Mouse (Mus musculus) embryonic fibroblast, embryonic 13.5 days (primary cell): ENCODE measurements around the gene 4930502E18Rik. TPM values are rescaled to one million over a fixed set of nuclear protein-coding genes. Genes with fewer than 3 reads are reported as not detected.
"Not testable (repeated sequence)": the region's sequence is repeated elsewhere in the genome, so short reads cannot be mapped to it uniquely, and the experiment has no call there.

Experiments used
- H3K27ac ChIP-seq: 2 replicates; pipeline ENCODE4 v1.5.1; 2012; ENCODE audit warnings: low read length, control low read depth, inconsistent platforms; ENCODE audit not compliant: insufficient read depth
- H3K4me1 ChIP-seq: 2 replicates; pipeline ENCODE4 v1.6.1; 2011; ENCODE audit warnings: low read length; ENCODE audit not compliant: control insufficient read depth, insufficient read depth
- H3K4me3 ChIP-seq: 2 replicates; pipeline ENCODE4 v1.5.1; 2011; ENCODE audit warnings: mild to moderate bottlenecking, control low read depth, low read length; ENCODE audit not compliant: insufficient read depth
- CTCF ChIP-seq: IDR thresholded peaks from 2 replicates; pipeline ENCODE4 v1.5.1; 2011; ENCODE audit warnings: mild to moderate bottlenecking, control low read depth, low read length, moderate library complexity, borderline replicate concordance; ENCODE audit not compliant: insufficient read depth
- POLR2A ChIP-seq: IDR thresholded peaks from 2 replicates; pipeline ENCODE4 v1.6.1; 2011; ENCODE audit warnings: low read depth, mild to moderate bottlenecking, control low read depth, low read length, moderate library complexity
- polyA plus RNA-seq: library from polyadenylated mRNA; stranded (reverse); fragments of >200 nt; gene quantifications from 2 replicates; pipeline ENCODE4 v1.2.4, GENCODE M21; 2011; ENCODE audit warnings: low read depth; ENCODE audit not compliant: missing spikeins, insufficient read length

Gene 4930502E18Rik
- polyA plus RNA-seq = not detected in 2 replicates

DNA sequence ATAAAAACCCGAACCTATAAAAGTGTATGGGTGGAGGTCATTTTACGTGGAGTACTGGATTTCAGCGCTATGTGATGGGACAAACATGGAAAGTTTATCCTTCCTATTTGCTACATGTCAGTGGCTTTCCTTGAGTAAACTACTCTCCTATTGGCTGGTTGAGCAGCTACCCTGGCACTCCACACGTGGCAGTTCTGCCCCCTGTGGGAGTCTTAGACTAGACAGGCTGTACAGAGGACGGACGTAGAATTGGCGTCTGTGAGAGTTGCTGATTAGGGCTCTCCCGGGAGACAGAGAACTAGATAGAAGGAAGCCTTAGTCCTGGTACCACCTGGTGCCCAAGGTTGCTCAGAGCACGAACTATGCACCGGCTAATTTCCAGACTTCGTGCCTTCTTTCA lies at the start of gene 4930502E18Rik:
4930502E18Rik (plus strand) TSS at position 231 of the 400 bp plus-strand sequence.
- no peak within 1 kb of the TSS for H3K4me3 ChIP-seq
- no peak for TF ChIP-seq POLR2A
- no peak for TF ChIP-seq CTCF
- H3K4me1 ChIP-seq = no peaks in the 10 kb centered on the region
- no peak within 1 kb of the TSS for H3K27ac ChIP-seq

DNA sequence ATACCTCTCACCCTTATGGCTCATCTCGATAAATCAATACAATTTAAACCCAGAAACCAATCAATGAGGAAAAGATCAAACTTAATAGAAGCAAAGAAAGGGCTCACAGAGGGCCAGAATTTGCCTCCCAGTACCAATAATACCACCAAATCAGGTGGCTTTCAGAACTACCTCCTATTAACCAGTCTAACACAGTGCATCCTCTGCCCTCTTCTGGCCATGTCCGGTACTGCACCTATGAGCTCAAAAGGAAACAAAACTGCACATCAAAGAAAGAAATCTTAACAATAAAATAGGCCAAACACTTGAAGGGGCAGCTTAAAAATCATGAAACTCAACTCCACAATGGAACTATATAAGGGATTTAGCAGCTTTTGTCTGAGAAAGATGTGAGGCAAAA lies 47.7 kb upstream of the 4930502E18Rik start:
- H3K4me1 ChIP-seq, H3K4me3 ChIP-seq, H3K27ac ChIP-seq: not testable (repeated sequence)

DNA sequence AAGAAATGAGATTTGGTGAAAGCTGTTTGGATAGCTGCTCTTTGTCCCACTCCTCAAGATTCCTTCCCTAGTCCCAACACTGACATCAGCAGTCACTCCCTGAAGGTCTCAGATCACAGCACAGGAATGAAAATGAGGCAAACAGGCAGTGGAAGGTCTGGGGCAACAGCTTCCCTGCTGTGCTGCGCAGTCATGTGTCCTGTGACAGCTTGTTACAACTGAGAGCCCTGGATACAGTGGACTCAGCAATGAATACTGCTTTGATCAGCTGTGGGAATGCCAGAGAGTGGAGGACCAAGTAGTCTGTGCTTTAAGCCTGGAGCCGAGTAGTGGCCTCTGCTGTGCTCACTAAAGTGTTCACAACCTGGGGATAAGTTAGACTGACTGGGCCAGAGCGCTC lies 42.0 kb upstream of the 4930502E18Rik start:
- not testable (repeated sequence) for H3K4me3 ChIP-seq, H3K27ac ChIP-seq, H3K4me1 ChIP-seq

DNA sequence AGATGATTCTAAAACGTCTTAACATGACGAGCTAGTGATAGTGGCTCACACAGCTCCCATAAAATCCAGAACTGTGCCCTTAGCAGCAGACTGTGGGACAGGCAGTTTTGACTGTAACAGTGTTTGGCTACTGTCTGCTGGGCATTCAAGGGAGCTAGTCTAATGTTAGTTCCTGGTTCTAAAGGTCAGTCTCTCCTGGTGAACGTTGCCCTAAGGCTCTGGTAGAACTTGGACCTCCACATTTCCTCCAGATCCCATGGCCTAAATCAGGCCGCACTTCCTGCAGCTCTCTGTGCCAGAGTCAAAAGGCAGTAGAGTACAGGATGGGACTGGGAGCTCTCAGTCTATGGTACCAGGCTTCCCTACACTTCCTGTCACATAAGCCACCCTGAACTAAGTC lies 40.0 kb upstream of the 4930502E18Rik start:
- not testable (repeated sequence) for H3K4me1 ChIP-seq, H3K4me3 ChIP-seq, H3K27ac ChIP-seq

DNA sequence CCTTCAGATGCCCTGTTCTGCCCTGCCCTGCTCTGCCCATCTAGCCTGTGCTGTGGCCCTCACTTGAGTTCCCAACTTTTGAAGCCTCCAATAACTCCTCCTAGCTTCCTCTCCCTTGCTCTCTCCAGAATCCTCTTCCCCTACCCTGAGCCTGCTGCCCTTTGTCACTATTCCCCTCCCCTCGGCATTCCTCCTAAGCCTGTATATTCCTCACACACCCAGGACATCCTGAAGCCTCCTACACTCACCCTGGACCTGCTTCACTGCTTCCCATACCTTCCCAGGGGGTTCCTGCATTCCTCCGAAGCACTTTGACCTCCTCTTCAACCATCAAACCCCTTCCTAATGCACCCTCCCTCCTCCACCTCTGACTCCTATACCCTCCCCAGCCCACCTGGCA lies 32.6 kb upstream of the 4930502E18Rik start:
- H3K4me3 ChIP-seq = no peak overlapping the region
- no peak overlapping the region for H3K27ac ChIP-seq
- no peak for TF ChIP-seq CTCF
- TF ChIP-seq POLR2A = no peak
- H3K4me1 ChIP-seq = no peaks in the 10 kb centered on the region

DNA sequence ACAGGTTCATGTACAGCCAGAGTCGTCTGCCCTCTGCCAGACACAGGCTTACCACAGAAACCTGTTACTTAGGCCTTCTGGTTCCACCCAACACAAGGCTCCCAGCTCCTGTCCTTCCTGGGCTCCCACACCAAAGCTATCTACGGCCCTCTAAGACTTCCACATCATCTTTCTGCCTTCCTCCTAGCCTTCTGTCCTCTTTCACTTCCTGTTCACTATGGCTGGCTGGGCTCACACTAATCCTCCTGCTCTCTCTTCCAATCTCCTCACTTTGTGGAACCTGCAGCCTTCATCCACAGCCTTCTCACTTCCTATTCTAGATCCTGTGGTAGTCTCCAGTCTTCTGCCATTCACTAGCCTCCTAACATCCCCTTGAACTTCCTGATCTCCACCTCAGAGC lies 31.5 kb upstream of the 4930502E18Rik start:
- H3K27ac ChIP-seq = no peak overlapping the region
- H3K4me3 ChIP-seq = no peak overlapping the region
- TF ChIP-seq CTCF = no peak
- no peak for TF ChIP-seq POLR2A
- no peaks in the 10 kb centered on the region for H3K4me1 ChIP-seq

DNA sequence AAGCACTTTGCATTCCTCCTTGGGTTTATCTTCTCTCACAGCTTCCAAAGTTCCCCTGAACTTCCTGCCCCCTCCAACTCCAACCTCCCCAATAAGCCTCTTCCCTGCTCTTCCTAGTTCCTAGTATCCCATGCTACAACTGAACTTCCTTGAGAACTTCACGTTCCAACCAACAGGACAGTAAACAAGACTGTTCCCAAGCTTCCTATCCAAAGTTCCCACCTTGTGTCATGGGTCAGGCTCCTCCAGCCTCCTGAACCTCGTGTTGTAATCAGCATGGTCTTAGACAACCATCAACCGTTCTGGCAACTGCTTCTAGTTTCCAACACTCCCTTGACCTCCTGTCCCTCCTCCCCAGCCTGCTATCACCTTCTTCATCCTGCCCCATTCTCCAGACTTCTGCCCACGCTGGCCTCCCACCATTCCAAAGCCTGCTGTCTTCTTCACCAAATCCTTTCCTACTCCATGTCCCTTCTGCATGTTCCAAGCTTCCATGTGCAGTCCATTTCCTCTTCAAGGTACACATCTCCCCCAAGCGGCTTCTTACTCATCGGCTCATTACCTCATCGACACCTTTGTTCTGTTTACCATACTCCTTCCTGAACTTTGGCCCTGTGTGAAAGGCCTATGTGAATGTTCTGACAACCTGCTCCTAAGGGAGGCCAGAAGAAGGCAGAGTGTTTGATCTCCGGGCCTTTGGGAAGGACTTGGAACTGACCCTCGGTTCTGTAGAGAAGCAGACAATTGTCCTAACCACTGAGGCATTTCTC lies 30.4 kb upstream of the 4930502E18Rik start:
- Histone ChIP-seq H3K4me3 (no peak overlapping the region), H3K4me1 (no peaks in the 10 kb centered on the region), H3K27ac (no peak overlapping the region)
- no peak for TF ChIP-seq POLR2A
- TF ChIP-seq CTCF = no peak

DNA sequence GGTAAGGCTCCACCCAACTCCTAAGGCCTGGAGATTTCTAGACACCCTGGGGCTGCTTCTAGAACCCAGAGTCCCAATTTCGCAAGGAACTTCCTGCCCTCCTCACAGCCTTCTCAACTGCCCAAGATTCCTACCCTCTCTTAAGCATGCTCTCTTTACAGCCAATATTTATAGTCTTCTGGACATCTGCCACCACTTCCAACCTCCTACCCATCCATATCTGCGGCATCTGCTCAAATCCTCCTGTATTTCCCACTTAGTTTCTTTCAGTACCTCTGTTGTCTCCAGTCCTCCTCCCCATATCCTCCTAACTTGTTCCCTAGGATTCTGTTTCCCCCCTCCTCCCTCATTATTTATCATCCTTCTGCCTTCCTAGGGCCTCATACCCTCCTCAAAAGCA lies 25.4 kb upstream of the 4930502E18Rik start:
- H3K4me3 ChIP-seq = no peak overlapping the region
- no peak for TF ChIP-seq CTCF
- no peak for TF ChIP-seq POLR2A
- H3K4me1 ChIP-seq = no peaks in the 10 kb centered on the region
- no peak overlapping the region for H3K27ac ChIP-seq

DNA sequence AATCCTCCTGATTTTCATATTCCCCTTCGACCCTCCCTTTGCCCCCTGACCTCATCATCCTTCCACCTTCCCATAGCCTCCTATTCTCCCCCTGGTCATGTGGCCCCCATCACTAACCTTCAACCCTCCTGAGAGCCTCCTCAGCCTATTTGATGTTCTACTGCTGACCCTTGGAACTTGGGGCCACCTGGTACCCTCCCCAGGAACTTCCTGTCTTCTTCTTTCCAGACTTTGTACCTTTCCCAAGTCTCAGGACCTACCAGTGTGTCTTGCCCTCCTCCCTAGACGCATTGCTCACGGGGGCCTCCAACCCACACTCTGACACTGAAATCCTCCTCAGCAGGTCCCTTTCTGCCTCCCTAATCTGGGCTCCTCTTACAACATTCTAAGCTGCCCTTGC lies 22.0 kb upstream of the 4930502E18Rik start:
- Histone ChIP-seq H3K27ac (no peak overlapping the region), H3K4me1 (no peaks in the 10 kb centered on the region), H3K4me3 (no peak overlapping the region)
- no peak for TF ChIP-seq CTCF
- no peak for TF ChIP-seq POLR2A

DNA sequence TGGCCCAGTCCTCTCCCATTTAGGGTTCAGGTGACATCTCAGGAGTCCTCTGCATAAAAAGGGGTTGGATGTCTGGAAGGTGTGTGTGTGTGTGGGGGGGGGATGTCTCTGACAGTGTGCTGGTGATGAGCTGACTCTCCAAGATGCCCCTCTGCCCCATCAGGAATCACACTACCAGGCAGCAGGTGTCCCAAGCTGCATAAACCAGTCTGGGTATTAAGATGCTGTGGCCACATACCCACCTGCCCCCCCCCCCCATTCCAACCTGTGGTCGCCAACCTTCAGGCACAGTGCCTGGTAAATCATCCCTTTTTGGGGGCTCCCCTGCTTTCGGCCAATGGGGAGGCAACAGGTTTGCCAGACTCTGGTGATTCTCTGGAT lies 8.7 kb upstream of the 4930502E18Rik start:
- H3K27ac ChIP-seq = no peak overlapping the region
- TF ChIP-seq POLR2A (no peak), CTCF (no peak)
- H3K4me3 ChIP-seq = 0 out of 2 replicates have a peak overlapping the region, but pooled peaks have one; percentile 15
- H3K4me1 ChIP-seq = no peaks in the 10 kb centered on the region
